28 mouse cellular contexts compared by ENCODE assay signal in genomic region chr11:56786351-56786750, GRCm38 (mm10).
"Had no signal": no experiment of that assay in that cellular context is flagged by ENCODE, and none has a peak within 500 bp of the region (broad histone marks: within the 10 kb centered on the region; RNA-seq: fewer than 3 reads in every experiment).

No protein-coding gene starts in this region.

- H3K9me3 ChIP-seq: heart, embryonic 10.5 days; heart, embryonic 12.5 days; hindbrain, embryonic 10.5 days; intestine, embryonic 15.5 days; limb, embryonic 10.5 days; limb, embryonic 12.5 days; liver, embryonic 13.5 days; liver, embryonic 15.5 days had no signal

- H3K4me1 ChIP-seq: heart, embryonic 10.5 days; heart, embryonic 12.5 days; hindbrain, embryonic 10.5 days; hindbrain, embryonic 12.5 days; intestine, embryonic 15.5 days; limb, embryonic 10.5 days; limb, embryonic 12.5 days; liver, embryonic 13.5 days; liver, embryonic 15.5 days had no signal

- H3K36me3 ChIP-seq: heart, embryonic 10.5 days; heart, embryonic 12.5 days; hindbrain, embryonic 10.5 days; hindbrain, embryonic 12.5 days; intestine, embryonic 15.5 days; limb, embryonic 10.5 days; limb, embryonic 12.5 days; liver, embryonic 13.5 days; liver, embryonic 15.5 days had no signal

- DNase-seq: gastrocnemius, adult 2 months; gastrocnemius, postnatal 10 days; gastrocnemius, postnatal 25 days; heart, adult 18-20 months; heart, postnatal 10 days; heart, postnatal 4 days; kidney, adult 18-20 months; kidney, adult 8-10 months; kidney, postnatal 10 days; kidney, postnatal 25 days; kidney, postnatal 4 days; liver; liver, embryonic 13.5 days had no signal

- H3K4me3 ChIP-seq: gastrocnemius, adult 2 months; heart, embryonic 10.5 days; heart, embryonic 12.5 days; hindbrain, embryonic 10.5 days; hindbrain, embryonic 12.5 days; intestine, embryonic 15.5 days; layer of hippocampus, adult 2 months; left cerebral cortex, adult 2 months; limb, embryonic 10.5 days; limb, embryonic 12.5 days; liver, embryonic 13.5 days; liver, embryonic 15.5 days had no signal

- H3K4me2 ChIP-seq: heart, embryonic 12.5 days; hindbrain, embryonic 12.5 days; hindbrain, embryonic 14.5 days; intestine, embryonic 15.5 days; limb, embryonic 12.5 days; liver, embryonic 11.5 days; liver, embryonic 13.5 days; liver, embryonic 15.5 days had no signal

- H3K9ac ChIP-seq: heart, embryonic 12.5 days; hindbrain, embryonic 12.5 days; hindbrain, embryonic 14.5 days; intestine, embryonic 15.5 days; limb, embryonic 12.5 days; liver, embryonic 13.5 days; liver, embryonic 15.5 days had no signal

- H3K27me3 ChIP-seq: heart, embryonic 12.5 days; hindbrain, embryonic 12.5 days; intestine, embryonic 15.5 days; limb, embryonic 12.5 days; liver, embryonic 13.5 days; liver, embryonic 15.5 days had no signal

- ATAC-seq: hindbrain, embryonic 16.5 days; inflammation-experienced regulatory T-cells, adult 6 months; intestine, embryonic 15.5 days; intestine, postnatal 0 days had no signal

- H3K27ac ChIP-seq: gastrocnemius, adult 2 months; heart, embryonic 10.5 days; hindbrain, embryonic 10.5 days; hindbrain, embryonic 12.5 days; hindbrain, embryonic 14.5 days; intestine, embryonic 15.5 days; layer of hippocampus, adult 2 months; left cerebral cortex, adult 2 months; limb, embryonic 10.5 days; limb, embryonic 12.5 days; liver, embryonic 13.5 days; liver, embryonic 15.5 days had no signal
